Mouse (Mus musculus): Measurements from ENCODE around the gene Cep19.
A peak's percentile ranks its signal among the peaks of the same experiment; 100 is the strongest.

The Cep19 gene

GRCm38 (mm10) chr16:32107342-32108045 is 7.9 kb downstream of the Cep19 start:
- no peak for DNase-seq (ENCODE audit: low spot score)

GRCm38 (mm10) chr16:32108170-32108569 is 8.6 kb downstream of the Cep19 start:
- DNase-seq (ENCODE audit: low spot score) = no peak

- no peak for DNase-seq (ENCODE audit: low spot score)
Measured at GRCm38 (mm10) chr16:32108578-32108977, 9.0 kb downstream of the Cep19 start.

- DNase-seq (ENCODE audit: low spot score) = no peak
Measured at GRCm38 (mm10) chr16:32110951-32111699, 11.5 kb downstream of the Cep19 start.

GRCm38 (mm10) chr16:32113541-32114218 is 14.1 kb downstream of the Cep19 start:
- DNase-seq (ENCODE audit: low spot score) = no peak

GRCm38 (mm10) chr16:32114406-32114805 is 14.8 kb downstream of the Cep19 start:
- no peak for DNase-seq (ENCODE audit: low spot score)

- DNase-seq (ENCODE audit: low spot score) = peak; percentile 70
Measured at GRCm38 (mm10) chr16:32114968-32115695, 15.5 kb downstream of the Cep19 start.

- no peak for DNase-seq (ENCODE audit: low spot score)
Measured at GRCm38 (mm10) chr16:32115781-32116180, 16.2 kb downstream of the Cep19 start.

GRCm38 (mm10) chr16:32116186-32116585 is 16.6 kb downstream of the Cep19 start:
- DNase-seq (ENCODE audit: low spot score) = no peak

GRCm38 (mm10) chr16:32120454-32120853 is 20.9 kb downstream of the Cep19 start:
- no peak for DNase-seq (ENCODE audit: low spot score)

GRCm38 (mm10) chr16:32124020-32124419 is 24.4 kb downstream of the Cep19 start:
- DNase-seq (ENCODE audit: low spot score) = no peak

GRCm38 (mm10) chr16:32124444-32125335 is 25.1 kb downstream of the Cep19 start:
- no peak for DNase-seq (ENCODE audit: low spot score)

GRCm38 (mm10) chr16:32125364-32125763 is 25.8 kb downstream of the Cep19 start:
- no peak for DNase-seq (ENCODE audit: low spot score)

GRCm38 (mm10) chr16:32127046-32127445 is 27.4 kb downstream of the Cep19 start:
- DNase-seq (ENCODE audit: low spot score) = no peak

- peak; percentile 35 for DNase-seq (ENCODE audit: low spot score)
Measured at GRCm38 (mm10) chr16:32129449-32130189, 30.0 kb downstream of the Cep19 start.

GRCm38 (mm10) chr16:32130190-32130826 is 30.7 kb downstream of the Cep19 start:
- DNase-seq (ENCODE audit: low spot score) = peak; percentile 73

GRCm38 (mm10) chr16:32133148-32133547 is 33.5 kb downstream of the Cep19 start:
- no peak for DNase-seq (ENCODE audit: low spot score)

- no peak for DNase-seq (ENCODE audit: low spot score)
Measured at GRCm38 (mm10) chr16:32135842-32136357, 36.3 kb downstream of the Cep19 start.

GRCm38 (mm10) chr16:32138954-32139353 is 39.4 kb downstream of the Cep19 start:
- DNase-seq (ENCODE audit: low spot score) = no peak

GRCm38 (mm10) chr16:32143766-32144165 is 44.2 kb downstream of the Cep19 start:
- no peak for DNase-seq (ENCODE audit: low spot score)
